In genomic region chr19:3326479-3327047, GRCm38 (mm10) we compare ENCODE assay signal across 9 mouse cellular contexts. TPM values are rescaled to one million over a fixed set of nuclear protein-coding genes. Genes with fewer than 3 reads are reported as not detected.
DNase-seq lines count a peak whose midpoint lies in the region; ATAC-seq and TF ChIP-seq lines count a peak whose summit lies in the region.
"Had no signal": no experiment of that assay in that cellular context is flagged by ENCODE, and none has a peak within 500 bp of the region (broad histone marks: within the 10 kb centered on the region; RNA-seq: fewer than 3 reads in every experiment).

No protein-coding gene starts in this region.

- no peak for ATAC-seq in midbrain, postnatal 0 days (ENCODE audit: low FRiP score)

- DNase-seq in left cerebral cortex, adult 2 months (ENCODE audit: extremely low spot score in 1 of 2, low spot score in 2 of 2), result no peak
- no peak for DNase-seq in left cerebral cortex, postnatal 4 days
- peak; percentile 57 to 62 for DNase-seq in heart, postnatal 10 days
- DNase-seq in kidney, postnatal 25 days, result peak; percentile 77 to 89
- DNase-seq in midbrain, postnatal 0 days (ENCODE audit: low spot score), result no peak
- DNase-seq in frontal cortex, postnatal 10 days (ENCODE audit: low spot score in 2 of 2), result no peak
- DNase-seq in cerebellum, adult 11-12 months, result no peak
- DNase-seq in right cerebral cortex, postnatal 25 days, result no peak

- H3K27me3 ChIP-seq in midbrain, postnatal 0 days (ENCODE audit: insufficient read depth, low read length), result peaks cover 11% of the 10 kb centered on the region

- H3K9ac ChIP-seq in midbrain, postnatal 0 days (replicated peaks; ENCODE audit: low read length, poor library complexity, severe bottlenecking), result no peak overlapping the region

- H3K4me1 ChIP-seq in midbrain, postnatal 0 days (ENCODE audit: insufficient read depth, low read length), result no peaks in the 10 kb centered on the region

- TF ChIP-seq CTCF in left cerebral cortex, adult 2 months (IDR thresholded peaks at IDR 0.05), result no peak
- TF ChIP-seq CTCF in midbrain, postnatal 0 days (IDR thresholded peaks at IDR 0.05), result no peak

- H3K27ac ChIP-seq in left cerebral cortex, adult 2 months, result peak overlapping the region; percentile 84
- H3K27ac ChIP-seq in midbrain, postnatal 0 days (ENCODE audit: low read depth, low read length), result peak overlapping the region; percentile 71; the same call in 1 of the 2 replicates
- H3K27ac ChIP-seq: neural tube, embryonic 12.5 days had no signal

- H3K4me2 ChIP-seq in midbrain, postnatal 0 days (ENCODE audit: low read depth, low read length, poor library complexity, severe bottlenecking), result no peak overlapping the region

- WGBS in midbrain, postnatal 0 days, result 78% methylated on average over 12 of the region's 12 CpGs

- H3K36me3 ChIP-seq in midbrain, postnatal 0 days (ENCODE audit: insufficient read depth, low read length), result no peaks in the 10 kb centered on the region
- H3K36me3 ChIP-seq: neural tube, embryonic 12.5 days had no signal

- intact Hi-C loops in left cerebral cortex, adult 2 months (cut with DNase I), result no loop called here
- intact Hi-C loops in left cerebral cortex, postnatal 4 days (cut with DNase I), result no loop called here
- intact Hi-C loops in heart, postnatal 10 days (cut with DNase I), result no loop called here

- no peaks in the 10 kb centered on the region for H3K9me3 ChIP-seq in midbrain, postnatal 0 days (ENCODE audit: low read length)
- H3K9me3 ChIP-seq: neural tube, embryonic 12.5 days had no signal

- H3K4me3 ChIP-seq in left cerebral cortex, adult 2 months, result no peak overlapping the region
- no peak overlapping the region for H3K4me3 ChIP-seq in midbrain, postnatal 0 days (ENCODE audit: low read depth, low read length)

RNA-seq across cellular contexts. Expression of gene Cpt1a, which starts 4.4 kb away (rescaled TPM):
- total RNA-seq in left cerebral cortex, adult 2 months (2021), result 10 to 100 TPM; 20.6 to 27.8 TPM
- 10 to 100 TPM; 24.1 to 28.5 TPM for total RNA-seq in left cerebral cortex, postnatal 4 days (2021)
- 100 to 1,000 TPM; 126 to 144 TPM for total RNA-seq in heart, postnatal 10 days (2021)
- 29.1 and 35.8 TPM in 2 replicates for total RNA-seq in midbrain, postnatal 0 days (2014; rRNA removed)
- 15.7 and 17.4 TPM in 2 replicates for polyA plus RNA-seq in midbrain, postnatal 0 days (2015; fragmentation: Nextera tagmentation; extraction: Ambion mirVana)

RNA-seq across cellular contexts. Expression of gene Ighmbp2, which starts 43.7 kb away (rescaled TPM):
- total RNA-seq in left cerebral cortex, adult 2 months (2021), result 10 to 100 TPM in 1 of 2 experiments, 1 to 10 TPM in 1; 9.4 to 11.0 TPM
- 10 to 100 TPM; 13.5 TPM for total RNA-seq in left cerebral cortex, postnatal 4 days (2021)
- 1 to 10 TPM; 3.8 to 3.9 TPM for total RNA-seq in heart, postnatal 10 days (2021)
- 11.8 and 12.3 TPM in 2 replicates for total RNA-seq in midbrain, postnatal 0 days (2014; rRNA removed)
- polyA plus RNA-seq in midbrain, postnatal 0 days (2015; fragmentation: Nextera tagmentation; extraction: Ambion mirVana), result 10.2 and 10.8 TPM in 2 replicates

RNA-seq across cellular contexts. Expression of gene Mrpl21, which starts 43.9 kb away (rescaled TPM):
- 10 to 100 TPM; 51.3 to 52.0 TPM for total RNA-seq in left cerebral cortex, adult 2 months (2021)
- 10 to 100 TPM; 51.5 to 52.5 TPM for total RNA-seq in left cerebral cortex, postnatal 4 days (2021)
- total RNA-seq in heart, postnatal 10 days (2021), result 10 to 100 TPM; 79.0 to 79.6 TPM
- 48.4 and 48.7 TPM in 2 replicates for total RNA-seq in midbrain, postnatal 0 days (2014; rRNA removed)
- 92.7 and 93.3 TPM in 2 replicates for polyA plus RNA-seq in midbrain, postnatal 0 days (2015; fragmentation: Nextera tagmentation; extraction: Ambion mirVana)

Comparison
In these comparisons a context has a peak if more than half of its experiments do, and no peak if none do; other contexts are left out.
1. DNase-seq: peak in heart, postnatal 10 days (2 of 2) and kidney, postnatal 25 days (2 of 2); none in left cerebral cortex, adult 2 months (0 of 2), left cerebral cortex, postnatal 4 days (single experiment), midbrain, postnatal 0 days (single experiment), frontal cortex, postnatal 10 days (0 of 2), cerebellum, adult 11-12 months (single experiment) and right cerebral cortex, postnatal 25 days (single experiment).